Mouse (Mus musculus): ENCODE results near the gene E130308A19Rik.
A peak's percentile ranks its signal among the peaks of the same experiment; 100 is the strongest.

Gene E130308A19Rik

DNA sequence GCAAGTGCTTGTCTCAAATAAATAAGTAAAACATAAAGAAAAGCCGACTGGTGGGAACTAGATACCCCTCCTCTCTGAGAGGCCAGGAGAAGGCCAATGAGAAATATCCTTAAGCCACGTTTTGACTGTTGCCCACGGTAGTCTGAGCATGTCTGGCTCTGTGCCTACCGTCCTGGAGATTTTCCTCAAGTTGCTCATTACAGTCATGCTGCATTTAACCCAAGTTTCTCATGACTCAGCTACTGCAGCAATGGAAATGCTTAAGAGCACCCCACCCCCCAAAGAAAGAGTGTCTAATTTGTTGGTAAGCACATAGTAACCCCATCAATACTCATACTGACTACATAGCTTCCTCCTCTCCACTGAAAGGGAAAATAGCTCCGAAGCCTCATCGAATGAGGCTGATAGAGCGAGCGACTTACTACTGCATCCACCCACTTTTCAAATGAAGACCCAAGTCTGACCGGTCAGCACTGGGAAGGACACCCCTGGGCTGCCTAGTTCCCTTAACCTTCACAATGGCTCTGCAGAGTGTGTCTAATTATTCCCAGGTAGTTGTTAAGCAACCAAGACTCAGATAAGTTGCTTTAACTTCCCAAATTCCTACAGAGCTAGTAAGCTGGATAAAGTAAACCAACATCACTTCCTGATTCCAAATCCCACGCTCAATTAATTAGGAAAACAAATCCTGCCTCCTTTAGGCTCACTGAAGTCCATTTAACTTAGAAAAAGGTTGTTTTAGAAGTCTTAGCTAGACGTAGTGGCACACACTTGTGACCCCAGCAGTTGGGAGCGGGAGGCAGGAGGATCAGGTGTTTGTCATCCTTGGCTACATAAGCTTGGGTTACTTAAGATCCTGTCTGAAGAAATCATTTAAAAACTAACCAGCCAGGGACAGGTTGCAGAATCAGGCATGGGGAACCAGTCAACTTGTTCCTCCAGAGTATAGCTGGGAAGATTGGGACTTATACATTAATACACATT, 131.7 kb downstream of the E130308A19Rik start:
- Histone ChIP-seq H3K27me3 (ENCODE audit: control insufficient read depth, insufficient read depth, low read length, poor library complexity, severe bottlenecking) (no peaks in the 10 kb centered on the region), H3K36me3 (ENCODE audit: control insufficient read depth, insufficient read depth, low read length, poor library complexity, severe bottlenecking) (no peaks in the 10 kb centered on the region)
- DNase-seq (ENCODE audit: low read depth, low spot score) = no peak

GRCm38 (mm10) chr4:59760016-59760415, 134.0 kb downstream of the E130308A19Rik start:
- Histone ChIP-seq H3K27me3 (ENCODE audit: control insufficient read depth, insufficient read depth, low read length, poor library complexity, severe bottlenecking) (no peaks in the 10 kb centered on the region), H3K36me3 (ENCODE audit: control insufficient read depth, insufficient read depth, low read length, poor library complexity, severe bottlenecking) (no peaks in the 10 kb centered on the region)
- peak; percentile 11 for DNase-seq (ENCODE audit: low read depth, low spot score)

DNA sequence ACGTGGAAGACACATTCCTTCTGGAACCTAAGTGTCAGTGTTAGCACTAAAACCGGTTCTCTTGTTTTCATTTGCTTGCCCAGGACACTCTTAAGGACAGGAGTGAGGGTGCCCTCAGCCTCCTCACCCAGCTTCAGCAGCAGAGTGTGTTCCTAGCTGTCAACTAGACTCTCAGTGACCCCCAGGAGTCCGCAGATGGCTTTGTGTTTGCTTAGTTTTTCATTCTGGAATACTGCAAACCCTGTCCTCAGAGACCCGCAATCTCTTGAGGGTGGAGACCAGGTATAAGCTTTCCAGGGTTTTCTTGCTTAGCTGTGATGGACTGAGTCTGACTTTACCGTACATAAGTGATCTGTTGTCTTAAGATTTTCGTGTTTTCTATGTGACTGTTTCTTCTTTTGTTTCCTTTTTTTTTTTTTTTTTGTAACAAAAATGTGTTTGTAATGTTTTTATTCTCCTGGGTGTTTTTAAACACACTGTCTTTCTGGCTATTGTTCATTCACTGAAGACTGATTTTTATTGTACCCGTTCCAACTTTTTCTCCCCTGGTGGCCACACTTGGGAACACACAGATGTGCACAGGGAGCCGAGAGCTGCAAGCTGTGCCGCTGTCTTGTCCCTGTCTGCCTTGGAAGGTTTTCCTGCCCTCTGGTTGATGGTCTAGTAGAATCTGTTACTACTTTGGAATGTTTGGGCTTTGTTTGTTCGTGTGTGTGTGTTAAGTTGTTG, 134.8 kb downstream of the E130308A19Rik start:
- no peaks in the 10 kb centered on the region for H3K27me3 ChIP-seq (ENCODE audit: control insufficient read depth, insufficient read depth, low read length, poor library complexity, severe bottlenecking)
- peak; percentile 43 for DNase-seq (ENCODE audit: low read depth, low spot score)
- H3K36me3 ChIP-seq (ENCODE audit: control insufficient read depth, insufficient read depth, low read length, poor library complexity, severe bottlenecking) = no peaks in the 10 kb centered on the region

DNA sequence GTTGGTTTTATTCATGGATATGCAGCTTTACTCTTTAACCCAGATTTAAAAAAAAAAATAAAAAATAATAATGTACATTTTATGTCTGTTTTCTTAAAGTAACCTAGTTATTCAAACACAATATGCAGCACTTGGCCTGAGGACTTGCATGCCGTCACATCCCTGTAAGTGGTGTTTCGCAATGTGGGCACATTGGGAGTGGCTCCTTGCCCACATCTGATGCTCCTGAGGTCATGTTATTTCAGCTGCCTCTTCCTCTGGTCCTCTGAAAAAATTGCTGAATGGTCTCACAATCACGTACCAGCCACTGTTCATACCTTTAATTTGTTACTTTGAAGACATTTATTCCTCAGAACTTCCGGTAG, 135.3 kb downstream of the E130308A19Rik start:
- Histone ChIP-seq H3K36me3 (ENCODE audit: control insufficient read depth, insufficient read depth, low read length, poor library complexity, severe bottlenecking) (no peaks in the 10 kb centered on the region), H3K27me3 (ENCODE audit: control insufficient read depth, insufficient read depth, low read length, poor library complexity, severe bottlenecking) (no peaks in the 10 kb centered on the region)
- no peak for DNase-seq (ENCODE audit: low read depth, low spot score)

- peaks cover 2% of the 10 kb centered on the region for H3K36me3 ChIP-seq (ENCODE audit: control insufficient read depth, insufficient read depth, low read length, poor library complexity, severe bottlenecking)
- H3K27me3 ChIP-seq (ENCODE audit: control insufficient read depth, insufficient read depth, low read length, poor library complexity, severe bottlenecking) = no peaks in the 10 kb centered on the region
- DNase-seq (ENCODE audit: low read depth, low spot score) = no peak
Measured at GRCm38 (mm10) chr4:59764950-59765349, 138.9 kb downstream of the E130308A19Rik start.

- no peaks in the 10 kb centered on the region for H3K27me3 ChIP-seq (ENCODE audit: control insufficient read depth, insufficient read depth, low read length, poor library complexity, severe bottlenecking)
- DNase-seq (ENCODE audit: low read depth, low spot score) = no peak
- peaks cover 2% of the 10 kb centered on the region for H3K36me3 ChIP-seq (ENCODE audit: control insufficient read depth, insufficient read depth, low read length, poor library complexity, severe bottlenecking)
Measured at GRCm38 (mm10) chr4:59765385-59766005, 139.5 kb downstream of the E130308A19Rik start.

DNA sequence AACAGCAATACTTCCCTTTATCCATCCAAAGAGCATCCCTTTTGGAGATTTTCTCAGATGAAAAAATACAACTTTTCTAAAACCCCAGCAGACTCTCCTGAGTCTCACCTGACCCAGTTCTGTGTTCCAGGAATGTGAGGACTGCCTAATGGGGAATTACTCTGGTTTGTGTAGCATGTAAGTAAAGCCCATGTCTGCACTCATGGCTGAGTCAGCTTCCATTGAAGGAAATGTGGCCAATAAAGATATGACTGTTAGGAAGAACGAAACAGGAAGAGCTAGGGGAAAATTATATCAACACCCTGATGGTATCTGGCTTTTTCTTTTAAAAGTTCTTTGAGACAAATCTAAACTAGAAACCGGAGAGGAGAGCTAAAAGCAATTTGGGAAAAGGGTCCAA, 141.7 kb downstream of the E130308A19Rik start:
- H3K27me3 ChIP-seq (ENCODE audit: control insufficient read depth, insufficient read depth, low read length, poor library complexity, severe bottlenecking) = no peaks in the 10 kb centered on the region
- peaks cover 9% of the 10 kb centered on the region for H3K36me3 ChIP-seq (ENCODE audit: control insufficient read depth, insufficient read depth, low read length, poor library complexity, severe bottlenecking)
- DNase-seq (ENCODE audit: low read depth, low spot score) = no peak

GRCm38 (mm10) chr4:59772171-59772879, 146.3 kb downstream of the E130308A19Rik start:
- H3K27me3 ChIP-seq (ENCODE audit: control insufficient read depth, insufficient read depth, low read length, poor library complexity, severe bottlenecking) = no peaks in the 10 kb centered on the region
- DNase-seq (ENCODE audit: low read depth, low spot score) = no peak
- peaks cover 11% of the 10 kb centered on the region for H3K36me3 ChIP-seq (ENCODE audit: control insufficient read depth, insufficient read depth, low read length, poor library complexity, severe bottlenecking)

DNA sequence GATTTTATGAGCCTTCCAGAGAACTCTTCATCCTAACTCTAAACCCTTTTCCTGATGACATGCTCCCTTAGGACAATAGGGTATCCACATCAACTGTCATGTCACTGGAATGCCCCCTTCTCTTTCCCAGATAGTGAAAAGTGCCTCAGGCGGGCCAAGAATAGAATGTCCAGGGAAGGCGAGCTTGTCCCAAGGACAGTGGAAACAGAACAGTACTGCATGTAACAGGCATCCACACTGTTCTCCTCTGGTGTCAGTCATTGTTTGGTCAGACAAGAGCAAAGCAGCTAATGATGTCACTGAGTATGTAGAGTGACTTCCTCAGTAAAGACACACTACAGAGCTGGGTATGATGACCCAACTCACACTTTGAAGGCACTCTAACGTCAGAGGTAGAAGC, 151.8 kb downstream of the E130308A19Rik start:
- peaks cover 2% of the 10 kb centered on the region; the same call in 1 of the 2 replicates for H3K36me3 ChIP-seq (ENCODE audit: control insufficient read depth, insufficient read depth, low read length, poor library complexity, severe bottlenecking)
- H3K27me3 ChIP-seq (ENCODE audit: control insufficient read depth, insufficient read depth, low read length, poor library complexity, severe bottlenecking) = no peaks in the 10 kb centered on the region
- no peak for DNase-seq (ENCODE audit: low read depth, low spot score)

DNA sequence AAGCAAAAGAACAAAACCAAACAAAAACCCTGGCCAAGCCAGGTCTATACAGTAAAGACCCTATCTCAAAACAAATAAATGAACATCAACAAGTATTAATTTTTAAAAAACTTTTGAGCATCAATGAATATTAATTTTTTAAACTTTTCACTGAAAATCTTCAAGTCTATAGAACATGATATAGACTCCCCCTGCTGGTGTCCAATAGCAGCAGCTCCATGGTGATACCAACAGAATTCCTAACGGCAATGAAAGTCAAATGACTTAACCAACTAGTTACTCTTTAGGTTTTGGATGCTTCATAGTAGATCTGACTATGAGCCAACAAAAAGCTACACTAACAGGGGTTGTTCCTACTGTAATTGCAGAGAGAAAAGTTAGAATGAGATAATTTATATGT, 154.6 kb downstream of the E130308A19Rik start:
- Histone ChIP-seq H3K27me3 (ENCODE audit: control insufficient read depth, insufficient read depth, low read length, poor library complexity, severe bottlenecking) (no peaks in the 10 kb centered on the region), H3K36me3 (ENCODE audit: control insufficient read depth, insufficient read depth, low read length, poor library complexity, severe bottlenecking) (no peaks in the 10 kb centered on the region; the same call in 1 of the 2 replicates)
- DNase-seq (ENCODE audit: low read depth, low spot score) = peak; percentile 50

GRCm38 (mm10) chr4:59782853-59783684, 157.1 kb downstream of the E130308A19Rik start:
- Histone ChIP-seq H3K27me3 (ENCODE audit: control insufficient read depth, insufficient read depth, low read length, poor library complexity, severe bottlenecking) (no peaks in the 10 kb centered on the region), H3K36me3 (ENCODE audit: control insufficient read depth, insufficient read depth, low read length, poor library complexity, severe bottlenecking) (no peaks in the 10 kb centered on the region; the same call in 1 of the 2 replicates)
- DNase-seq (ENCODE audit: low read depth, low spot score) = peak; percentile 72

GRCm38 (mm10) chr4:59783685-59784279, 157.8 kb downstream of the E130308A19Rik start:
- DNase-seq (ENCODE audit: low read depth, low spot score) = peak; percentile 98
- Histone ChIP-seq H3K27me3 (ENCODE audit: control insufficient read depth, insufficient read depth, low read length, poor library complexity, severe bottlenecking) (no peaks in the 10 kb centered on the region), H3K36me3 (ENCODE audit: control insufficient read depth, insufficient read depth, low read length, poor library complexity, severe bottlenecking) (no peaks in the 10 kb centered on the region)

DNA sequence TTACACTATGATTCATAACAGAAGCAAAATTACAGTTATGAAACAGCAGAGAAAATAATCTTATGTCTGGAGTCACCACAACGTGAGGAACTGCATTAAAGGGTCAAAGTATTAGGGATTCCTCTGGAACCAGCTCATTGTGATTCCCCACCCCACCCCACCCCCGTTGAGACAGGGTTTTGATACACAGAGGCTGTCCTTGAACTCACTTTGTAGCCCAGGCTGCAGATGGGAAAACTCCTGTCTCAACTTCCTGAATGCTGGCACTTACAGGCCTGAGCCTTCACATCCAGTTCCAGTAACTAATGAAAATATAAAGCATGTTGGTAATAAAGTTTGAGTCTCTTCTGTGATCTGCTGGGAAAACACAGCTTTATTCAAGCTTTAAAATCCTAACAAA, 159.4 kb downstream of the E130308A19Rik start:
- no peaks in the 10 kb centered on the region for H3K27me3 ChIP-seq (ENCODE audit: control insufficient read depth, insufficient read depth, low read length, poor library complexity, severe bottlenecking)
- no peak for DNase-seq (ENCODE audit: low read depth, low spot score)
- H3K36me3 ChIP-seq (ENCODE audit: control insufficient read depth, insufficient read depth, low read length, poor library complexity, severe bottlenecking) = no peaks in the 10 kb centered on the region
